Mouse (Mus musculus) bone marrow macrophage, adult 2 months (primary cell): ENCODE results near the gene Sim1.

Source experiments
- CTCF ChIP-seq: IDR thresholded peaks from 2 replicates; pipeline ENCODE4 v1.5.1; 2012; ENCODE audit warnings: low read depth, mild to moderate bottlenecking, low read length, moderate library complexity
- POLR2A ChIP-seq: IDR thresholded peaks from 2 replicates; pipeline ENCODE4 v1.6.1; 2012; ENCODE audit warnings: mild to moderate bottlenecking, low read depth, low read length, borderline replicate concordance

GRCm38 (mm10) chr10:50901601-50902475 is 7.3 kb downstream of the Sim1 start:
- TF ChIP-seq CTCF (no peak), POLR2A (no peak)
